Mouse (Mus musculus) olfactory bulb, adult 2 months (tissue): Measurements from ENCODE around the gene Kcnj3.

Source experiments
- CTCF ChIP-seq: fragments of 200-500 bp; IDR thresholded peaks from 2 replicates; pipeline ENCODE4 v1.5.1; 2012; ENCODE audit warnings: low read depth, mild to moderate bottlenecking, low read length, moderate library complexity; ENCODE audit not compliant: insufficient read depth
- POLR2A ChIP-seq: fragments of 200-500 bp; IDR thresholded peaks from 2 replicates; pipeline ENCODE4 v1.6.1; 2012; ENCODE audit warnings: mild to moderate bottlenecking, low read depth, low read length, moderate library complexity; ENCODE audit not compliant: insufficient read depth

DNA sequence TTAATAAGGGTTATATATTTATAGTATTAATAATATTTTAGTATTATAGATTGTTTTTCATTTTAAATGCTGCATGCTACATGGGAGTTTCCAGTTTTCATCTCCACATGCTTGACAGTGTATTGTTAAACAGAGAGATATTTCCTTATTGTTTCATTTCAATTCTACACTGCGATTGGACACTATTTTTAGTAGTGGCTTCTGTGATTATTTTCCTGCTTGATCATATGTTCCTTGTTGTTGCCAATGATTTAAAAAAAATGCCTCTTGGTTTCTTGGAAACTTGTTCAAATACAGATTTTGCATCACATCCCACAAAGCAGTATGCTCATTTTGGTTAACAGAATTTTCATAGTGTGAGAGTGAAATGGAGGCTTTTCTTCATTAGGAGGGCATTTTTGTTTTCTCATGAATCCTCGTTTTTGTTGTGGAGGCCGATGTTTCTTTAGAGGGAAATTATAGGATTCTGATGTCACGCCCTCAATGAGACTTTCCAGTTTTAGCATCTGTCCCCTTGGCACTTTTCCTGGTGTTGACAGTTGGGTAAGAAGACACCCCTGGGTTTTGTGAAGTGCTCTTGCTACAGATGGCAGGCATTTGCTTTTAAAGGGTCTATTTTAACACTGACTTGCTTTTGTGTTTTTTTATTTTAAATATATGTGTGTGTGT is 44.3 kb downstream of the Kcnj3 start:
- no peak for TF ChIP-seq CTCF
- no peak for TF ChIP-seq POLR2A
